Mouse (Mus musculus): ENCODE results near the gene Khdc3.

- TF ChIP-seq CTCF (IDR thresholded peaks at IDR 0.05; ENCODE audit: low read depth) (no peak), EP300 (IDR thresholded peaks at IDR 0.05; ENCODE audit: low read depth) (no peak)
Observed at GRCm38 (mm10) chr9:73105141-73105540, 3.5 kb downstream of the Khdc3 start.
